Mouse (Mus musculus) bone marrow, adult 2 months (tissue): ENCODE measurements around the gene Ppp1cc.

Source experiments
- CTCF ChIP-seq: fragments of 200-500 bp; IDR thresholded peaks from 2 replicates; pipeline ENCODE4 v1.5.1; 2011; ENCODE audit warnings: low read length, control low read depth; ENCODE audit not compliant: control insufficient read depth, insufficient read depth
- POLR2A ChIP-seq: fragments of 200-500 bp; IDR thresholded peaks from 2 replicates; pipeline ENCODE4 v1.6.1; 2011; ENCODE audit warnings: low read depth, mild to moderate bottlenecking, control low read depth, low read length, borderline replicate concordance; ENCODE audit not compliant: control insufficient read depth

GRCm38 (mm10) chr5:122156486-122156885 lies 1.6 kb upstream of the Ppp1cc start:
- no peak for TF ChIP-seq POLR2A
- TF ChIP-seq CTCF: no peak
